Mouse (Mus musculus): Measurements from ENCODE around the gene Gm13279. TPM values are rescaled to one million over a fixed set of nuclear protein-coding genes. Genes with fewer than 3 reads are reported as not detected.
"Not testable (repeated sequence)": the region's sequence is repeated elsewhere in the genome, so short reads cannot be mapped to it uniquely, and the experiment has no call there.

Gene Gm13279
- total RNA-seq (2021) (not detected), polyA plus RNA-seq (2012; rRNA removed) (not detected in 2 replicates)
- long read RNA-seq, result 0 reads

- not testable (repeated sequence) for DNase-seq
Measured at GRCm38 (mm10) chr4:88797097-88797496, at the start of gene Gm13279. Gene Gm13279 (plus strand): TSS chr4:88797397.

GRCm38 (mm10) chr4:88749926-88750325 lies 47.3 kb upstream of the Gm13279 start:
- no peak for DNase-seq

DNA sequence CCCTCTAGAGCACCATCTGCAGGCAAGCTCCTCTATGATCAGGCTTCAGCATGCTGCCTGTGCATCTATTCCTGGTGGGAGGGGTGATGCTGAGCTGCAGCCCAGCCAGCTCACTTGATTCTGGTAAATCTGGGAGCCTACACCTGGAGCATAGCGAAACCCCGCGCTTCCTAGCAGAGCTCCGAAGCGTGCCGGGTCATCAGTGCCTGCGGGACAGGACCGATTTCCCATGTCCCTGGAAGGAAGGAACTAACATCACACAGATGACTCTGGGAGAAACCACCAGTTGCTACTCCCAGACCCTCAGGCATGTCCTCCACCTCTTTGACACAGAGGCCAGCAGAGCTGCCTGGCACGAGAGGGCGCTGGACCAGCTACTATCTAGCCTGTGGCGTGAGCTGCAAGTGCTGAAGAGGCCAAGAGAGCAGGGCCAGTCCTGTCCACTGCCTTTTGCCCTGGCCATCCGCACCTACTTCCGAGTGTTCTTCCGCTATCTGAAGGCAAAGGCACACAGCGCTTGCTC lies 42.3 kb upstream of the Gm13279 start, which contains the start of gene Gm13271:
Gm13271 (plus strand) TSS at position 51 of the 523 bp plus-strand sequence.
- DNase-seq, result peak; percentile 63

- DNase-seq, result peak; percentile 43
Measured at GRCm38 (mm10) chr4:88756581-88757513, 40.4 kb upstream of the Gm13279 start.

- peak; percentile 92 for DNase-seq
Measured at GRCm38 (mm10) chr4:88757628-88758031, 39.6 kb upstream of the Gm13279 start.

GRCm38 (mm10) chr4:88758751-88759150 lies 38.4 kb upstream of the Gm13279 start:
- not testable (repeated sequence) for DNase-seq

GRCm38 (mm10) chr4:88759610-88760268 lies 37.5 kb upstream of the Gm13279 start, which contains the start of gene Gm13283:
Gene Gm13283 (plus strand): TSS chr4:88760119.
- DNase-seq, result peak; percentile 26

DNA sequence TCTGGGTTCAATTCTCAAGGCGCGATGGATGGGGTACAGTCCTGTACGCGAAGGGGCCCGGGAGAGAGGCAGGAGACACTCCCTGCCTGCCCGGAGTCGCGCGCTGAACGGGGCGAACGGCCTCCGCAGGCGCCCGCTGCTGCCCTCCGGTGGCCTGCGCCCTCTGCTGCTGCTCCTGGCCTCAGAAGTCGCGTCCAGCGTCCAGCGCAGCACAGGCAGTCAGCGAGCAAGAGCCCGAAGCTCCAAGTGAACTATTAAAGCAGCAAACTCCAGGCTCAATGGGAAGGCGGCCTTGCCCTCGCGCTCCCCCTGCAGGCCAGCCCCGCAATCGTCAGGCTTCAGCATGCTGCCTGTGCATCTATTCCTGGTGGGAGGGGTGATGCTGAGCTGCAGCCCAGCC lies 36.8 kb upstream of the Gm13279 start:
- peak; percentile 90 for DNase-seq

GRCm38 (mm10) chr4:88761776-88762175 lies 35.4 kb upstream of the Gm13279 start:
- peak; percentile 45 for DNase-seq

- not testable (repeated sequence) for DNase-seq
Measured at GRCm38 (mm10) chr4:88762341-88762740, 34.9 kb upstream of the Gm13279 start.

DNA sequence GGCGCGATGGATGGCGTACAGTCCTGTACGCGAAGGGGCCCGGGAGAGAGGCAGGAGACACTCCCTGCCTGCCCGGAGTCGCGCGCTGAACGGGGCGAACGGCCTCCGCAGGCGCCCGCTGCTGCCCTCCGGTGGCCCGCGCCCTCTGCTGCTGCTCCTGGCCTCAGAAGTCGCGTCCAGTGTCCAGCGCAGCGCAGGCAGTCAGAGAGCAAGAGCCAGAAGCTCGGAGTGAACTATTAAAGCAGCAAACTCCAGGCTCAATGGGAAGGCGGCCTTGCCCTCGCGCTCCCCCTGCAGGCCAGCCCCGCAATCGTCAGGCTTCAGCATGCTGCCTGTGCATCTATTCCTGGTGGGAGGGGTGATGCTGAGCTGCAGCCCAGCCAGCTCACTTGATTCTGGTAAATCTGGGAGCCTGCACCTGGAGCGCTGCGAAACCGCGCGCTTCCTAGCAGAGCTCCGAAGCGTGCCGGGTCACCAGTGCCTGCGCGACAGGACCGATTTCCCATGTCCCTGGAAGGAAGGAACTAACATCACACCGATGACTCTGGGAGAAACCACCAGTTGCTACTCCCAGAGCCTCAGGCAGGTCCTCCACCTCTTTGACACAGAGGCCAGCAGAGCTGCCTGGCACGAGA lies 33.7 kb upstream of the Gm13279 start:
- peak; percentile 86 for DNase-seq

DNA sequence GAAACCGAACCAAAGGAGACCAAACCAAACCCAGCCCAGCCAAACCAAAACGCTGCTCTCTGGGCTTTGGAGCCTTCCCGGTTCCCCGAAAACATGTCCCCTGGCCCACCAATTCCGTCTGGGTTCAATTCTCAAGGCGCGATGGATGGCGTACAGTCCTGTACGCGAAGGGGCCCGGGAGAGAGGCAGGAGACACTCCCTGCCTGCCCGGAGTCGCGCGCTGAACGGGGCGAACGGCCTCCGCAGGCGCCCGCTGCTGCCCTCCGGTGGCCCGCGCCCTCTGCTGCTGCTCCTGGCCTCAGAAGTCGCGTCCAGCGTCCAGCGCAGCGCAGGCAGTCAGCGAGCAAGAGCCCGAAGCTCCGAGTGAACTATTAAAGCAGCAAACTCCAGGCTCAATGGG lies 23.7 kb upstream of the Gm13279 start, which contains the start of gene Gm13290:
Gm13290 (plus strand) TSS at position 301 of the 400 bp plus-strand sequence.
- DNase-seq, result not testable (repeated sequence)

DNA sequence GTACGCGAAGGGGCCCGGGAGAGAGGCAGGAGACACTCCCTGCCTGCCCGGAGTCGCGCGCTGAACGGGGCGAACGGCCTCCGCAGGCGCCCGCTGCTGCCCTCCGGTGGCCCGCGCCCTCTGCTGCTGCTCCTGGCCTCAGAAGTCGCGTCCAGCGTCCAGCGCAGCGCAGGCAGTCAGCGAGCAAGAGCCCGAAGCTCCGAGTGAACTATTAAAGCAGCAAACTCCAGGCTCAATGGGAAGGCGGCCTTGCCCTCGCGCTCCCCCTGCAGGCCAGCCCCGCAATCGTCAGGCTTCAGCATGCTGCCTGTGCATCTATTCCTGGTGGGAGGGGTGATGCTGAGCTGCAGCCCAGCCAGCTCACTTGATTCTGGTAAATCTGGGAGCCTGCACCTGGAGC lies 20.6 kb upstream of the Gm13279 start, which contains the start of gene Gm13289:
Gm13289 (plus strand) TSS at position 301 of the 400 bp plus-strand sequence.
- not testable (repeated sequence) for DNase-seq

GRCm38 (mm10) chr4:88779550-88779949 lies 17.6 kb upstream of the Gm13279 start, which contains the start of gene Gm13272:
Gene Gm13272 (plus strand): TSS chr4:88779850.
- DNase-seq, result not testable (repeated sequence)

- not testable (repeated sequence) for DNase-seq
Measured at GRCm38 (mm10) chr4:88780320-88780719, 16.9 kb upstream of the Gm13279 start.

DNA sequence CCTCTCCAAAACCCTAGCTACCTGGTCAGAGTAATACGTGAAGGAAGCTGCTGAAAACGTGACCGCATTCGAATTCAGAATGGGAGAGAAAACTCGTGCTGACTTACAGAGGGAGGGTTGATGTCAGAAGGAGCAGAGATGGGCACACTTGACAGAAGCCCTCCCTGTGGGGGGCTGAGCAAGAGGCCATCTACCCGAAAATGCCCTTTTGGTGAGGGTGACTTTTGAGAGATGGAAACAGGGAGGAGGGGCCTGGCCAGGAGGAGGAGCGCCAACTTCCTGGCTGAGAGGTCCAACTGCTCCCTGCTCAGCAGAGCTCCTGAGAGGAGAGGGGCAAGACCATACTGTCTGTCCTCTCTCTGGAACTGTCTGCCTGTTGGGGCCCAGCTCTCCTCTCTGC lies 15.4 kb upstream of the Gm13279 start, which contains the start of gene Ifnz:
Ifnz (plus strand) TSS at position 301 of the 400 bp plus-strand sequence.
- not testable (repeated sequence) for DNase-seq

DNA sequence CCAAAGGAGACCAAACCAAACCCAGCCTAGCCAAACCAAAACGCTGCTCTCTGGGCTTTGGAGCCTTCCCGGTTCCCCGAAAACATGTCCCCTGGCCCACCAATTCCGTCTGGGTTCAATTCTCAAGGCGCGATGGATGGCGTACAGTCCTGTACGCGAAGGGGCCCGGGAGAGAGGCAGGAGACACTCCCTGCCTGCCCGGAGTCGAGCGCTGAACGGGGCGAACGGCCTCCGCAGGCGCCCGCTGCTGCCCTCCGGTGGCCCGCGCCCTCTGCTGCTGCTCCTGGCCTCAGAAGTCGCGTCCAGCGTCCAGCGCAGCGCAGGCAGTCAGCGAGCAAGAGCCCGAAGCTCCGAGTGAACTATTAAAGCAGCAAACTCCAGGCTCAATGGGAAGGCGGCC lies 14.9 kb upstream of the Gm13279 start:
- peak; percentile 48 for DNase-seq

GRCm38 (mm10) chr4:88785409-88785808 lies 11.8 kb upstream of the Gm13279 start, which contains the start of gene Gm13276:
Gene Gm13276 (plus strand): TSS chr4:88785709.
- not testable (repeated sequence) for DNase-seq

DNA sequence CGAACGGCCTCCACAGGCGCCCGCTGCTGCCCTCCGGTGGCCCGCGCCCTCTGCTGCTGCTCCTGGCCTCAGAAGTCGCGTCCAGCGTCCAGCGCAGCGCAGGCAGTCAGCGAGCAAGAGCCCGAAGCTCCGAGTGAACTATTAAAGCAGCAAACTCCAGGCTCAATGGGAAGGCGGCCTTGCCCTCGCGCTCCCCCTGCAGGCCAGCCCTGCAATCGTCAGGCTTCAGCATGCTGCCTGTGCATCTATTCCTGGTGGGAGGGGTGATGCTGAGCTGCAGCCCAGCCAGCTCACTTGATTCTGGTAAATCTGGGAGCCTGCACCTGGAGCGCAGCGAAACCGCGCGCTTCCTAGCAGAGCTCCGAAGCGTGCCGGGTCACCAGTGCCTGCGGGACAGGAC lies 8.8 kb upstream of the Gm13279 start, which contains the start of gene Gm13277:
Gm13277 (plus strand) TSS at position 231 of the 400 bp plus-strand sequence.
- peak; percentile 79 for DNase-seq

DNA sequence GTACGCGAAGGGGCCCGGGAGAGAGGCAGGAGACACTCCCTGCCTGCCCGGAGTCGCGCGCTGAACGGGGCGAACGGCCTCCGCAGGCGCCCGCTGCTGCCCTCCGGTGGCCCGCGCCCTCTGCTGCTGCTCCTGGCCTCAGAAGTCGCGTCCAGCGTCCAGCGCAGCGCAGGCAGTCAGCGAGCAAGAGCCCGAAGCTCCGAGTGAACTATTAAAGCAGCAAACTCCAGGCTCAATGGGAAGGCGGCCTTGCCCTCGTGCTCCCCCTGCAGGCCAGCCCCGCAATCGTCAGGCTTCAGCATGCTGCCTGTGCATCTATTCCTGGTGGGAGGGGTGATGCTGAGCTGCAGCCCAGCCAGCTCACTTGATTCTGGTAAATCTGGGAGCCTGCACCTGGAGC lies 5.9 kb upstream of the Gm13279 start, which contains the start of gene Gm13278:
Gm13278 (plus strand) TSS at position 301 of the 400 bp plus-strand sequence.
- DNase-seq, result not testable (repeated sequence)
